Mouse (Mus musculus) thymus, adult 2 months (tissue): Measurements from ENCODE around the gene Ntm.

ENCODE experiments used
- CTCF ChIP-seq: fragments of 200-500 bp; IDR thresholded peaks from 2 replicates; pipeline ENCODE4 v1.5.1; 2012; ENCODE audit warnings: mild to moderate bottlenecking, control low read depth, low read length, moderate library complexity, borderline replicate concordance; ENCODE audit not compliant: control insufficient read depth, poor library complexity, insufficient read depth; ENCODE audit errors: extremely low read depth
- POLR2A ChIP-seq: fragments of 200-500 bp; IDR thresholded peaks from 2 replicates; pipeline ENCODE4 v1.6.1; 2012; ENCODE audit warnings: mild to moderate bottlenecking, low read length, control low read depth, moderate library complexity; ENCODE audit not compliant: control insufficient read depth, poor library complexity, insufficient read depth; ENCODE audit errors: extremely low read depth

GRCm38 (mm10) chr9:29288003-29288704, 674.8 kb downstream of the Ntm start:
- TF ChIP-seq CTCF (no peak), POLR2A (no peak)
